Mouse (Mus musculus) bone marrow, adult 2 months (tissue): Measurements from ENCODE around the gene Mrpl22.

Source experiments
- CTCF ChIP-seq: fragments of 200-500 bp; IDR thresholded peaks from 2 replicates; pipeline ENCODE4 v1.5.1; 2011; ENCODE audit warnings: low read length, control low read depth; ENCODE audit not compliant: control insufficient read depth, insufficient read depth
- POLR2A ChIP-seq: fragments of 200-500 bp; IDR thresholded peaks from 2 replicates; pipeline ENCODE4 v1.6.1; 2011; ENCODE audit warnings: low read depth, mild to moderate bottlenecking, control low read depth, low read length, borderline replicate concordance; ENCODE audit not compliant: control insufficient read depth

DNA sequence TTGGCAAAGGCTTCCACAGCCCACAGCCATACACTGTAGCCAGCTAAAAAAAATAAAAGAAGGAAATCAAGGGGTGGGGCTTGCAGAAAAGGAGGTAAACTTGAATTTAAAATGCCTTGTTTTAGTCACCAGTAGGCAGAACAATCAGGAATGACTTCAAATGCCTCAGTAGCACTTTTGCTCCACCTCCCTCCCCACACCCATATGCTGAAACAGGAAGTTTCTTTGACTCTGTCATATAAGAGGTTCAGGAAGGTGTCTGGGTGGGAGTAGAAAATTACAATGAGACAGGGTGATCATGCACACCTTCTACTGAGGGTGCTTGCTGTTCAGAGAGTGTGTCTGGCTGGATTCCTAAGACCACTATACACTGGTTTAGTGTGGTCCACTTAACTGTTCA is 36.6 kb upstream of the Mrpl22 start:
- TF ChIP-seq CTCF (no peak), POLR2A (no peak)
